Mouse (Mus musculus) MEL (cell line): ENCODE data around the gene Smarcc2. TPM values are rescaled to one million over a fixed set of nuclear protein-coding genes. Genes with fewer than 3 reads are reported as not detected.

Experiments
- DNase-seq: peaks from one replicate; pipeline ENCODE4 v3.0.0; 2011; ENCODE audit warnings: low read depth, low spot score
- H3K27ac ChIP-seq: 2 replicates; pipeline ENCODE4 v1.5.1; 2012; ENCODE audit warnings: low read depth, mild to moderate bottlenecking, control low read depth, low read length, moderate library complexity; ENCODE audit not compliant: control insufficient read depth
- H3K27me3 ChIP-seq, 2 experiments: fragments of 150-350 bp in 1 of 2; sonication (generic) in 1 of 2; 2 replicates each; pipeline ENCODE4 v1.6.1; 2012; ENCODE audit warnings: low read length in 2 of 2, mild to moderate bottlenecking in 2 of 2, improper control_type of control experiment in 1 of 2, moderate library complexity in 1 of 2; ENCODE audit not compliant: insufficient read depth in 2 of 2, control insufficient read depth in 1 of 2
- H3K36me3 ChIP-seq, 2 experiments: 2 replicates each; pipeline ENCODE4 v1.6.1; 2012 to 2014; ENCODE audit warnings: low read length in 2 of 2, improper control_type of control experiment in 1 of 2, inconsistent platforms in 1 of 2, mild to moderate bottlenecking in 1 of 2; ENCODE audit not compliant: insufficient read depth in 2 of 2, control insufficient read depth in 1 of 2
- H3K4me1 ChIP-seq, 2 experiments: fragments of 150-350 bp in 1 of 2; sonication (generic) in 1 of 2; 2 replicates each; pipeline ENCODE4 v1.6.1; 2012; ENCODE audit warnings: low read length in 2 of 2, improper control_type of control experiment in 1 of 2, mild to moderate bottlenecking in 1 of 2; ENCODE audit not compliant: insufficient read depth in 2 of 2, control insufficient read depth in 1 of 2
- H3K4me3 ChIP-seq, 2 experiments: fragments of 150-350 bp in 1 of 2; sonication (generic) in 1 of 2; 2 replicates each; pipeline ENCODE4 v1.5.1; 2012; ENCODE audit warnings: low read depth in 2 of 2, low read length in 2 of 2, mild to moderate bottlenecking in 2 of 2, moderate library complexity in 2 of 2, control low read depth in 1 of 2, improper control_type of control experiment in 1 of 2; ENCODE audit not compliant: control insufficient read depth in 1 of 2, insufficient read depth in 1 of 2
- H3K79me2 ChIP-seq: 2 replicates; pipeline ENCODE4 v1.6.1; 2012; ENCODE audit warnings: mild to moderate bottlenecking, low read length, moderate library complexity; ENCODE audit not compliant: control insufficient read depth, poor library complexity, insufficient read depth
- H3K9ac ChIP-seq: 2 replicates; pipeline ENCODE4 v1.6.1; 2012; ENCODE audit warnings: low read depth, mild to moderate bottlenecking, control low read depth, low read length, moderate library complexity; ENCODE audit not compliant: control insufficient read depth, poor library complexity, severe bottlenecking
- H3K9me3 ChIP-seq: fragments of 150-350 bp; sonication (generic); replicated peaks from 2 replicates; pipeline ENCODE4 v1.6.1; 2012; ENCODE audit warnings: mild to moderate bottlenecking, low read length, improper control_type of control experiment, moderate library complexity; ENCODE audit not compliant: insufficient read depth
- BHLHE40 ChIP-seq: IDR thresholded peaks from 2 replicates; pipeline ENCODE4 v1.6.1; 2012; ENCODE audit warnings: low read depth, mild to moderate bottlenecking, inconsistent platforms, low read length, improper control_type of control experiment, borderline replicate concordance
- CHD1 ChIP-seq: IDR thresholded peaks from 2 replicates; pipeline ENCODE4 v1.6.1; 2012; ENCODE audit warnings: low read depth, mild to moderate bottlenecking, inconsistent platforms, low read length, improper control_type of control experiment
- CTCF ChIP-seq, 3 experiments: IDR thresholded peaks in 2 of 3; conservative IDR thresholded peaks in 1 of 3; 2 replicates each; pipeline ENCODE4 v1.5.1; 2011 to 2012; ENCODE audit warnings: low read length in 3 of 3, low read depth in 2 of 3, mild to moderate bottlenecking in 2 of 3, improper control_type of control experiment in 1 of 3, inconsistent platforms in 1 of 3, mixed read lengths in 1 of 3, moderate library complexity in 1 of 3; ENCODE audit not compliant: control insufficient read depth in 1 of 3, insufficient read depth in 1 of 3, poor library complexity in 1 of 3, severe bottlenecking in 1 of 3
- E2F4 ChIP-seq: IDR thresholded peaks from 2 replicates; pipeline ENCODE4 v1.6.1; 2011; ENCODE audit warnings: low read depth, low read length, improper control_type of control experiment, borderline replicate concordance
- ELF1 ChIP-seq: IDR thresholded peaks from 2 replicates; pipeline ENCODE4 v1.6.1; 2014; ENCODE audit warnings: low read depth, mild to moderate bottlenecking, inconsistent platforms, low read length, improper control_type of control experiment, moderate library complexity
- GABPA ChIP-seq: IDR thresholded peaks from 2 replicates; pipeline ENCODE4 v1.6.1; 2012; ENCODE audit warnings: low read depth, mild to moderate bottlenecking, inconsistent platforms, low read length, improper control_type of control experiment, moderate library complexity
- HCFC1 ChIP-seq: IDR thresholded peaks from 2 replicates; pipeline ENCODE4 v1.6.1; 2012; ENCODE audit warnings: low read depth, mild to moderate bottlenecking, inconsistent platforms, low read length, improper control_type of control experiment, moderate library complexity
- JUND ChIP-seq: IDR thresholded peaks from 2 replicates; pipeline ENCODE4 v1.6.1; 2011; ENCODE audit warnings: low read depth, mild to moderate bottlenecking, improper control_type of control experiment, low read length
- MAFK ChIP-seq: IDR thresholded peaks from 2 replicates; pipeline ENCODE4 v1.6.1; 2011; ENCODE audit warnings: low read depth, mild to moderate bottlenecking, low read length, improper control_type of control experiment, borderline replicate concordance
- MAX ChIP-seq: IDR thresholded peaks from 2 replicates; pipeline ENCODE4 v1.6.1; 2011; ENCODE audit warnings: low read length, improper control_type of control experiment
- MEF2A ChIP-seq: IDR thresholded peaks from 2 replicates; pipeline ENCODE4 v1.6.1; 2014; ENCODE audit warnings: low read depth, mild to moderate bottlenecking, inconsistent platforms, low read length, improper control_type of control experiment; ENCODE audit not compliant: poor library complexity, insufficient replicate concordance, severe bottlenecking; ENCODE audit errors: extremely low read depth
- MXI1 ChIP-seq: IDR thresholded peaks from 2 replicates; pipeline ENCODE4 v1.6.1; 2011; ENCODE audit warnings: mild to moderate bottlenecking, low read depth, low read length, improper control_type of control experiment
- MYB ChIP-seq: IDR thresholded peaks from 2 replicates; pipeline ENCODE4 v1.6.1; 2011; ENCODE audit warnings: mild to moderate bottlenecking, low read depth, low read length, improper control_type of control experiment
- MYC ChIP-seq: IDR thresholded peaks from 2 replicates; pipeline ENCODE4 v1.6.1; 2011; ENCODE audit warnings: low read depth, mild to moderate bottlenecking, low read length, improper control_type of control experiment, moderate library complexity
- NRF1 ChIP-seq: IDR thresholded peaks from 2 replicates; pipeline ENCODE4 v1.6.1; 2014; ENCODE audit warnings: low read depth, mild to moderate bottlenecking, inconsistent platforms, low read length, improper control_type of control experiment, moderate library complexity; ENCODE audit not compliant: poor library complexity, insufficient read depth, severe bottlenecking
- POLR2A ChIP-seq, 2 experiments: IDR thresholded peaks; 2 replicates each; pipeline ENCODE4 v1.6.1; 2011 to 2012; ENCODE audit warnings: low read length in 2 of 2, mild to moderate bottlenecking in 2 of 2, control low read depth in 1 of 2, improper control_type of control experiment in 1 of 2, low read depth in 1 of 2, moderate library complexity in 1 of 2; ENCODE audit not compliant: control insufficient read depth in 1 of 2, insufficient read depth in 1 of 2, poor library complexity in 1 of 2
- POLR2AphosphoS2 ChIP-seq: IDR thresholded peaks from 2 replicates; pipeline ENCODE4 v1.6.1; 2011; ENCODE audit warnings: low read length, improper control_type of control experiment
- POLR2AphosphoS5 ChIP-seq: IDR thresholded peaks from 2 replicates; pipeline ENCODE4 v1.6.1; 2012; ENCODE audit warnings: low read depth, borderline replicate concordance, mild to moderate bottlenecking, inconsistent platforms, low read length, moderate library complexity, mixed read lengths
- RCOR1 ChIP-seq: IDR thresholded peaks from 2 replicates; pipeline ENCODE4 v1.6.1; 2012; ENCODE audit warnings: low read depth, mild to moderate bottlenecking, inconsistent platforms, low read length, improper control_type of control experiment
- SIN3A ChIP-seq: IDR thresholded peaks from 2 replicates; pipeline ENCODE4 v1.6.1; 2012; ENCODE audit warnings: low read length, improper control_type of control experiment, inconsistent platforms
- SMC3 ChIP-seq: IDR thresholded peaks from 2 replicates; pipeline ENCODE4 v1.6.1; 2011; ENCODE audit warnings: low read depth, low read length, improper control_type of control experiment
- TBP ChIP-seq: IDR thresholded peaks from 2 replicates; pipeline ENCODE4 v1.8.0; 2011; ENCODE audit warnings: low read depth, low read length, improper control_type of control experiment
- TCF12 ChIP-seq: IDR thresholded peaks from 2 replicates; pipeline ENCODE4 v1.6.1; 2014; ENCODE audit warnings: low read depth, mild to moderate bottlenecking, inconsistent platforms, low read length, improper control_type of control experiment, moderate library complexity
- UBTF ChIP-seq: IDR thresholded peaks from 2 replicates; pipeline ENCODE4 v1.6.1; 2012; ENCODE audit warnings: low read depth, mild to moderate bottlenecking, inconsistent platforms, low read length, improper control_type of control experiment, moderate library complexity, borderline replicate concordance; ENCODE audit not compliant: insufficient read depth
- USF1 ChIP-seq: IDR thresholded peaks from 2 replicates; pipeline ENCODE4 v1.6.1; 2014; ENCODE audit warnings: low read depth, mild to moderate bottlenecking, inconsistent platforms, low read length, improper control_type of control experiment, moderate library complexity
- USF2 ChIP-seq, 2 experiments: IDR thresholded peaks; 2 replicates each; pipeline ENCODE4 v1.6.1; 2011 to 2012; ENCODE audit warnings: improper control_type of control experiment in 2 of 2, low read length in 2 of 2, borderline replicate concordance in 1 of 2, inconsistent platforms in 1 of 2, low read depth in 1 of 2, mild to moderate bottlenecking in 1 of 2; ENCODE audit not compliant: insufficient read depth in 1 of 2
- ZC3H11A ChIP-seq: IDR thresholded peaks from 2 replicates; pipeline ENCODE4 v1.6.1; 2012; ENCODE audit warnings: low read depth, mild to moderate bottlenecking, inconsistent platforms, low read length, improper control_type of control experiment
- ZKSCAN1 ChIP-seq: IDR thresholded peaks from 2 replicates; pipeline ENCODE4 v1.6.1; 2012; ENCODE audit warnings: low read depth, mild to moderate bottlenecking, inconsistent platforms, low read length, improper control_type of control experiment, moderate library complexity
- ZNF384 ChIP-seq: IDR thresholded peaks from 2 replicates; pipeline ENCODE4 v1.6.1; 2012; ENCODE audit warnings: low read depth, mild to moderate bottlenecking, inconsistent platforms, low read length, improper control_type of control experiment
- polyA plus RNA-seq, 2 experiments: library from polyadenylated mRNA; stranded (reverse) in 1 of 2; unstranded in 1 of 2; fragments of >175 nt in 1 of 2; fragments of >200 nt in 1 of 2; gene quantifications; 2 replicates each; pipeline versions ENCODE4 v1.2.1 to v1.2.4; 2012; ENCODE audit warnings: low replicate concordance in 2 of 2, low read depth in 1 of 2; ENCODE audit not compliant: insufficient read length in 2 of 2, insufficient read depth in 1 of 2, missing spikeins in 1 of 2
- total RNA-seq: library from RNA; depleted of rRNA; stranded (reverse); fragments of 300-350 nt; gene quantifications from 2 replicates; pipeline ENCODE4 v1.2.3, GENCODE M21; 2012

Smarcc2 gene
- total and polyA plus RNA-seq, 3 experiments: 24.8 to 226 (median 68.8) TPM

- TF ChIP-seq NRF1 (peak; percentile 46; the same call in 1 of the 2 replicates), E2F4 (peak; percentile 30; the same call in 1 of the 2 replicates), GABPA (no peak), TCF12 (no peak), USF2 (IDR thresholded peaks at IDR 0.05; ENCODE audit: borderline replicate concordance in 1 of 2, insufficient read depth in 1 of 2, low read depth in 1 of 2, low read length in 2 of 2) (no peak), CTCF (IDR thresholded peaks at IDR 0.05 in 2 of 3, conservative IDR thresholded peaks at IDR 0.05 in 1 of 3; ENCODE audit: control insufficient read depth in 1 of 3, insufficient read depth in 1 of 3, low read depth in 2 of 3, low read length in 3 of 3, poor library complexity in 1 of 3, severe bottlenecking in 1 of 3) (no peak), UBTF (no peak), MAFK (peak; percentile 99), POLR2A (IDR thresholded peaks at IDR 0.05; ENCODE audit: control insufficient read depth in 1 of 2, insufficient read depth in 1 of 2, low read depth in 1 of 2, low read length in 2 of 2, poor library complexity in 1 of 2) (peak; percentile 39 to 52; a peak in 2 of 4 replicates), POLR2AphosphoS2 (no peak), MEF2A (no peak), TBP (peak; percentile 100), CHD1 (no peak), ELF1 (peak; percentile 68; the same call in 1 of the 2 replicates)
Observed at GRCm38 (mm10) chr10:128458348-128458718, 715 bp upstream of the Smarcc2 start (continued).

DNA sequence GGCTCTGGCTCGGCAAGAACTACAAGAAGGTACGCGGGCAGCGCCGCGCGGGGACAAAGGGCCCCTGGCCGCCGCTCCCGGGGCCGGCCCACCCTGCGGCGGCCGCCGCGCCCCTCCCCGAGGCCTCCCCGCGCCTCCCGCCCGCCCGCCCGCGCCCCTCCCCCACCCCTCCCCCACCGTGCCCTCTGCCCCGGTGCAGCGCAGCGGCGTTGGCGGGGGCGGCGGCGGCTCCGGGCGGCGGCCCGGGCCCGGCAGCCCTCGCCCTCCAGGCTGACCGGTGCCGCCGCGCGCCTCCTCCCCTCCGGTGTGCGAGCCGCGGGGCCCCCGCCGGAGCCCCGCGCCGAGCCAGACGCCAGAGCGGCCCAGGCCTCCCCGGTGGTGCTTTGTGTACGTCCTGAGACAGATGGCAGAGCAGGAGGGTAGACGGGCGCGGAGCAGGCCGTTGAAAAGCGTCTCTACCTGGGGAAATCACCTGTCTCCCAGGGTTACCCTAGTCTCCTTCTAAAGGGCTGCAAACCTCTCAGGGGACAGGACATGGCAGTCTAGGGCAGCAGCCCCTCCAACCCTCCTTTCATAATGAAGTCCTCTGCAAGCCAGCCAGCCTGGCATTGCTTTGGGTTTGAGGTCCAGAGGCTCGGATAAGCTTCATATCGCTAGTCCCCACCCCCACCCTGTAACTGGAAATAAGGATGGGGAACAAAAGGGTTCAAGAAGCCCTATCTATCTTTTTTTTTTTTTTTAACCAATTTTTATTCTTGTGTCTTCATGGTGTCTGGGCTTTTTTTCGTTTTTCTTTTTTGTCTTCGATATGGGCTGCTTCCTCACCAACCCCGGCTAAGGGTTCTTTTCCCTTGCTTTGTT lies 591 bp downstream of the Smarcc2 start:
- H3K9me3 ChIP-seq: no peaks in the 10 kb centered on the region
- peak overlapping the region; percentile 97 to 98 for H3K4me3 ChIP-seq
- peak; percentile 80 for DNase-seq
- H3K9ac ChIP-seq: peak overlapping the region; percentile 99
- peaks cover 7% of the 10 kb centered on the region in 2 experiments for H3K36me3 ChIP-seq
- no peaks in the 10 kb centered on the region for H3K27me3 ChIP-seq
- H3K4me1 ChIP-seq: peaks cover 5 to 17% of the 10 kb centered on the region in 2 experiments; a peak in 3 of 4 replicates
- H3K79me2 ChIP-seq: peaks cover 21% of the 10 kb centered on the region
- peak overlapping the region; percentile 95 for H3K27ac ChIP-seq
- TF ChIP-seq ZNF384 (peak; percentile 93), HCFC1 (peak; percentile 40; the same call in 1 of the 2 replicates), ELF1 (no peak), BHLHE40 (0 out of 2 replicates have a peak, but pooled peaks have one; percentile 29), CTCF (IDR thresholded peaks at IDR 0.05 in 2 of 3, conservative IDR thresholded peaks at IDR 0.05 in 1 of 3; ENCODE audit: control insufficient read depth in 1 of 3, insufficient read depth in 1 of 3, low read depth in 2 of 3, low read length in 3 of 3, poor library complexity in 1 of 3, severe bottlenecking in 1 of 3) (no peak), POLR2AphosphoS5 (no peak), MYB (no peak), GABPA (no peak), ZC3H11A (no peak), MAX (no peak), MXI1 (peak; percentile 18; the same call in 1 of the 2 replicates), E2F4 (no peak), MYC (0 out of 2 replicates have a peak, but pooled peaks have one; percentile 39), POLR2A (IDR thresholded peaks at IDR 0.05; ENCODE audit: control insufficient read depth in 1 of 2, insufficient read depth in 1 of 2, low read depth in 1 of 2, low read length in 2 of 2, poor library complexity in 1 of 2) (peak; percentile 18 to 51; a peak in 1 of 4 replicates), USF1 (no peak), MAFK (no peak), TCF12 (peak; percentile 60; the same call in 1 of the 2 replicates), RCOR1 (0 out of 2 replicates have a peak, but pooled peaks have one; percentile 38), SIN3A (no peak; the same call in 1 of the 2 replicates), MEF2A (no peak), POLR2AphosphoS2 (peak; percentile 38; the same call in 1 of the 2 replicates), SMC3 (no peak), JUND (no peak), ZKSCAN1 (no peak)
